Mouse (Mus musculus) adipocyte (in vitro differentiated cells): ENCODE results near the gene Scap.
"Not testable (repeated sequence)": the region's sequence is repeated elsewhere in the genome, so short reads cannot be mapped to it uniquely, and the experiment has no call there.

Source experiments
- DNase-seq: peaks from one replicate; pipeline ENCODE4 v3.0.0-alpha.2; 2016; ENCODE audit warnings: low spot score

The Scap gene

GRCm38 (mm10) chr9:110384369-110384929, 51.4 kb downstream of the Scap start:
- DNase-seq: no peak

- DNase-seq: no peak
These were observed 54.9 kb downstream of the Scap start for GRCm38 (mm10) chr9:110388011-110388410.

GRCm38 (mm10) chr9:110390843-110391242, 57.8 kb downstream of the Scap start:
- no peak for DNase-seq

GRCm38 (mm10) chr9:110393295-110393694, 60.2 kb downstream of the Scap start:
- no peak for DNase-seq

GRCm38 (mm10) chr9:110400650-110401049, 67.6 kb downstream of the Scap start:
- no peak for DNase-seq

GRCm38 (mm10) chr9:110402731-110403130, 69.6 kb downstream of the Scap start:
- no peak for DNase-seq

- not testable (repeated sequence) for DNase-seq
These were observed 70.2 kb downstream of the Scap start for GRCm38 (mm10) chr9:110403240-110403639.

GRCm38 (mm10) chr9:110407311-110408098, 74.4 kb downstream of the Scap start:
- peak; percentile 43 for DNase-seq

GRCm38 (mm10) chr9:110408099-110408773, 75.1 kb downstream of the Scap start, which contains the start of gene Ptpn23:
Gene Ptpn23, minus strand, starts transcription at chr9:110408213.
- DNase-seq: peak; percentile 97

- peak; percentile 91 for DNase-seq
These were observed 78.1 kb downstream of the Scap start for GRCm38 (mm10) chr9:110410908-110411887.

- DNase-seq: peak; percentile 14
These were observed 79.8 kb downstream of the Scap start for GRCm38 (mm10) chr9:110412926-110413325.

- peak; percentile 69 for DNase-seq
These were observed 80.7 kb downstream of the Scap start for GRCm38 (mm10) chr9:110413785-110414184.

- peak; percentile 42 for DNase-seq
These were observed 86.5 kb downstream of the Scap start, which contains the start of gene Ngp for GRCm38 (mm10) chr9:110419511-110420112. Gene Ngp, plus strand, starts transcription at chr9:110419747.

GRCm38 (mm10) chr9:110431241-110431640, 98.2 kb downstream of the Scap start:
- no peak for DNase-seq

- no peak for DNase-seq
These were observed 100.0 kb downstream of the Scap start for GRCm38 (mm10) chr9:110433045-110433444.
